Mouse (Mus musculus) MEL (cell line): ENCODE results near the gene Gpr89. TPM values are rescaled to one million over a fixed set of nuclear protein-coding genes. Genes with fewer than 3 reads are reported as not detected.

Experiments
- DNase-seq: peaks from one replicate; pipeline ENCODE4 v3.0.0; 2011; ENCODE audit warnings: low read depth, low spot score
- H3K27ac ChIP-seq: 2 replicates; pipeline ENCODE4 v1.5.1; 2012; ENCODE audit warnings: low read depth, mild to moderate bottlenecking, control low read depth, low read length, moderate library complexity; ENCODE audit not compliant: control insufficient read depth
- H3K27me3 ChIP-seq, 2 experiments: fragments of 150-350 bp in 1 of 2; sonication (generic) in 1 of 2; 2 replicates each; pipeline ENCODE4 v1.6.1; 2012; ENCODE audit warnings: low read length in 2 of 2, mild to moderate bottlenecking in 2 of 2, improper control_type of control experiment in 1 of 2, moderate library complexity in 1 of 2; ENCODE audit not compliant: insufficient read depth in 2 of 2, control insufficient read depth in 1 of 2
- H3K36me3 ChIP-seq, 2 experiments: 2 replicates each; pipeline ENCODE4 v1.6.1; 2012 to 2014; ENCODE audit warnings: low read length in 2 of 2, improper control_type of control experiment in 1 of 2, inconsistent platforms in 1 of 2, mild to moderate bottlenecking in 1 of 2; ENCODE audit not compliant: insufficient read depth in 2 of 2, control insufficient read depth in 1 of 2
- H3K4me1 ChIP-seq, 2 experiments: fragments of 150-350 bp in 1 of 2; sonication (generic) in 1 of 2; 2 replicates each; pipeline ENCODE4 v1.6.1; 2012; ENCODE audit warnings: low read length in 2 of 2, improper control_type of control experiment in 1 of 2, mild to moderate bottlenecking in 1 of 2; ENCODE audit not compliant: insufficient read depth in 2 of 2, control insufficient read depth in 1 of 2
- H3K4me3 ChIP-seq, 2 experiments: fragments of 150-350 bp in 1 of 2; sonication (generic) in 1 of 2; 2 replicates each; pipeline ENCODE4 v1.5.1; 2012; ENCODE audit warnings: low read depth in 2 of 2, low read length in 2 of 2, mild to moderate bottlenecking in 2 of 2, moderate library complexity in 2 of 2, control low read depth in 1 of 2, improper control_type of control experiment in 1 of 2; ENCODE audit not compliant: control insufficient read depth in 1 of 2, insufficient read depth in 1 of 2
- H3K79me2 ChIP-seq: 2 replicates; pipeline ENCODE4 v1.6.1; 2012; ENCODE audit warnings: mild to moderate bottlenecking, low read length, moderate library complexity; ENCODE audit not compliant: control insufficient read depth, poor library complexity, insufficient read depth
- H3K9ac ChIP-seq: 2 replicates; pipeline ENCODE4 v1.6.1; 2012; ENCODE audit warnings: low read depth, mild to moderate bottlenecking, control low read depth, low read length, moderate library complexity; ENCODE audit not compliant: control insufficient read depth, poor library complexity, severe bottlenecking
- H3K9me3 ChIP-seq: fragments of 150-350 bp; sonication (generic); replicated peaks from 2 replicates; pipeline ENCODE4 v1.6.1; 2012; ENCODE audit warnings: mild to moderate bottlenecking, low read length, improper control_type of control experiment, moderate library complexity; ENCODE audit not compliant: insufficient read depth
- CHD1 ChIP-seq: IDR thresholded peaks from 2 replicates; pipeline ENCODE4 v1.6.1; 2012; ENCODE audit warnings: low read depth, mild to moderate bottlenecking, inconsistent platforms, low read length, improper control_type of control experiment
- CHD2 ChIP-seq: IDR thresholded peaks from 2 replicates; pipeline ENCODE4 v1.6.1; 2011; ENCODE audit warnings: low read length, improper control_type of control experiment
- ELF1 ChIP-seq: IDR thresholded peaks from 2 replicates; pipeline ENCODE4 v1.6.1; 2014; ENCODE audit warnings: low read depth, mild to moderate bottlenecking, inconsistent platforms, low read length, improper control_type of control experiment, moderate library complexity
- ETS1 ChIP-seq: IDR thresholded peaks from 2 replicates; pipeline ENCODE4 v1.6.1; 2012; ENCODE audit warnings: low read depth, mild to moderate bottlenecking, inconsistent platforms, low read length, improper control_type of control experiment, moderate library complexity
- HCFC1 ChIP-seq: IDR thresholded peaks from 2 replicates; pipeline ENCODE4 v1.6.1; 2012; ENCODE audit warnings: low read depth, mild to moderate bottlenecking, inconsistent platforms, low read length, improper control_type of control experiment, moderate library complexity
- KAT2A ChIP-seq: conservative IDR thresholded peaks from 2 replicates; pipeline ENCODE4 v1.6.1; 2012; ENCODE audit warnings: low read depth, low read length, improper control_type of control experiment, inconsistent platforms
- MAFK ChIP-seq: IDR thresholded peaks from 2 replicates; pipeline ENCODE4 v1.6.1; 2011; ENCODE audit warnings: low read depth, mild to moderate bottlenecking, low read length, improper control_type of control experiment, borderline replicate concordance
- MAZ ChIP-seq: IDR thresholded peaks from 2 replicates; pipeline ENCODE4 v1.6.1; 2012; ENCODE audit warnings: low read depth, mild to moderate bottlenecking, inconsistent platforms, low read length, improper control_type of control experiment
- MYC ChIP-seq: IDR thresholded peaks from 2 replicates; pipeline ENCODE4 v1.6.1; 2011; ENCODE audit warnings: low read depth, mild to moderate bottlenecking, low read length, improper control_type of control experiment, moderate library complexity
- NRF1 ChIP-seq: IDR thresholded peaks from 2 replicates; pipeline ENCODE4 v1.6.1; 2014; ENCODE audit warnings: low read depth, mild to moderate bottlenecking, inconsistent platforms, low read length, improper control_type of control experiment, moderate library complexity; ENCODE audit not compliant: poor library complexity, insufficient read depth, severe bottlenecking
- POLR2A ChIP-seq, 2 experiments: IDR thresholded peaks; 2 replicates each; pipeline ENCODE4 v1.6.1; 2011 to 2012; ENCODE audit warnings: low read length in 2 of 2, mild to moderate bottlenecking in 2 of 2, control low read depth in 1 of 2, improper control_type of control experiment in 1 of 2, low read depth in 1 of 2, moderate library complexity in 1 of 2; ENCODE audit not compliant: control insufficient read depth in 1 of 2, insufficient read depth in 1 of 2, poor library complexity in 1 of 2
- TBP ChIP-seq: IDR thresholded peaks from 2 replicates; pipeline ENCODE4 v1.8.0; 2011; ENCODE audit warnings: low read depth, low read length, improper control_type of control experiment
- TCF12 ChIP-seq: IDR thresholded peaks from 2 replicates; pipeline ENCODE4 v1.6.1; 2014; ENCODE audit warnings: low read depth, mild to moderate bottlenecking, inconsistent platforms, low read length, improper control_type of control experiment, moderate library complexity
- UBTF ChIP-seq: IDR thresholded peaks from 2 replicates; pipeline ENCODE4 v1.6.1; 2012; ENCODE audit warnings: low read depth, mild to moderate bottlenecking, inconsistent platforms, low read length, improper control_type of control experiment, moderate library complexity, borderline replicate concordance; ENCODE audit not compliant: insufficient read depth
- USF1 ChIP-seq: IDR thresholded peaks from 2 replicates; pipeline ENCODE4 v1.6.1; 2014; ENCODE audit warnings: low read depth, mild to moderate bottlenecking, inconsistent platforms, low read length, improper control_type of control experiment, moderate library complexity
- USF2 ChIP-seq, 2 experiments: IDR thresholded peaks; 2 replicates each; pipeline ENCODE4 v1.6.1; 2011 to 2012; ENCODE audit warnings: improper control_type of control experiment in 2 of 2, low read length in 2 of 2, borderline replicate concordance in 1 of 2, inconsistent platforms in 1 of 2, low read depth in 1 of 2, mild to moderate bottlenecking in 1 of 2; ENCODE audit not compliant: insufficient read depth in 1 of 2
- ZNF384 ChIP-seq: IDR thresholded peaks from 2 replicates; pipeline ENCODE4 v1.6.1; 2012; ENCODE audit warnings: low read depth, mild to moderate bottlenecking, inconsistent platforms, low read length, improper control_type of control experiment
- polyA plus RNA-seq, 2 experiments: library from polyadenylated mRNA; stranded (reverse) in 1 of 2; unstranded in 1 of 2; fragments of >175 nt in 1 of 2; fragments of >200 nt in 1 of 2; gene quantifications; 2 replicates each; pipeline versions ENCODE4 v1.2.1 to v1.2.4; 2012; ENCODE audit warnings: low replicate concordance in 2 of 2, low read depth in 1 of 2; ENCODE audit not compliant: insufficient read length in 2 of 2, insufficient read depth in 1 of 2, missing spikeins in 1 of 2
- total RNA-seq: library from RNA; depleted of rRNA; stranded (reverse); fragments of 300-350 nt; gene quantifications from 2 replicates; pipeline ENCODE4 v1.2.3, GENCODE M21; 2012

Gene Gpr89
- total and polyA plus RNA-seq, 3 experiments = 56.7 to 69.9 TPM; not detected in 1

DNA sequence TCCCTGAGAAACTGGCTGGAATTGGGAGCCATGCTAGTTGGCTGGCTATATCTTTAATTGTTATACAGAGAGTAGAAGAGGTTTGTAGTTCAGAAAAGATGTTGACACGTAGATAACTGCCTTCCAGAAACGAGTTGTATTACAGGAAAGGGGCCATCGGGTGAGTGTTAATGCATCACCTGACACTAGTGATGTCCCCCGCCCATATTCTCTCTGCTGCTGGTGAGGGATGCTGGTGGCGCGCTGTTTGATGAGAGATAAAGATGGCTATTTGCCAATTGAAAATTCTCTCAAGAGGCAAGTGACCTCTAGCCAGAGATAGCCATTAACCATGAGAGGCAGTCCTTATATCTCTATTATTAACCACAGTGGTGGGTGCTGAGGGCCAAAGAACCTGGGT is 52.6 kb downstream of the Gpr89 start:
- H3K36me3 ChIP-seq = no peaks in the 10 kb centered on the region
- H3K9ac ChIP-seq = no peak overlapping the region
- H3K27ac ChIP-seq = no peak overlapping the region
- no peak overlapping the region for H3K4me3 ChIP-seq
- peaks cover 0 to 3% of the 10 kb centered on the region in 2 experiments; a peak in 1 of 4 replicates for H3K27me3 ChIP-seq
- H3K4me1 ChIP-seq = 0 out of 4 replicates have a peak, but pooled peaks cover 0 to 4% of the 10 kb centered on the region in 2 experiments
- H3K9me3 ChIP-seq = no peaks in the 10 kb centered on the region
- H3K79me2 ChIP-seq = no peaks in the 10 kb centered on the region
- DNase-seq = peak; percentile 34
- TF ChIP-seq USF1 (peak; percentile 51; the same call in 1 of the 2 replicates), MYC (no peak)

DNA sequence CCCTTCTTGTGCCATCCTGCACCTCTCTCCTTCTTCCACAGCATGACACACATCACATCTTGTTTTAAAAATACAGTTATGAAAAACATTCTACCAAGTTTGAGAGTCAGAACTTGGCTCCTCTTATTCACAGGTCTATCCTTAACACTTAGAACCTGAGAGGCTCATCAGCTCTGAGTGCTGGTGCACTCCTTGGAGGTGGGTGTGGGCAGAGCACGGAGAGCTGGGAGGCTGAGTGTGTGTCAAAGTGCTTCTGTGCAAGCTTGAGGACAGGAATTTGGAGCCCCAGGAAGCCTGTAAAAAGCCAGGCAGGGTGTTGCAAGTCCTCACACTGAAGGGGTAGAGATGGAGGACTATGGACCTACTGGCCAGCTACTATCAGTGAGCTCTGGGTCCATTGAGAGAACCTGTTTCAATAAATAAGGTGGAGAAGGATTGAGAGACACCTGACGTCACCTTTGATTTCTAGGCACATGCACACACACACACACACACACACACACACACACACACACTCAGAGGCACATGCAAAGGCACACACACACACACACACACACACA is 55.9 kb downstream of the Gpr89 start:
- H3K4me1 ChIP-seq = no peaks in the 10 kb centered on the region
- no peaks in the 10 kb centered on the region for H3K79me2 ChIP-seq
- no peaks in the 10 kb centered on the region for H3K36me3 ChIP-seq
- no peak for TF ChIP-seq NRF1
- no peak for TF ChIP-seq KAT2A
- no peak for TF ChIP-seq CHD2
- TF ChIP-seq MAFK = no peak
- no peak for TF ChIP-seq ZNF384
- no peak for TF ChIP-seq TBP
- TF ChIP-seq MAZ = no peak
- TF ChIP-seq HCFC1 = no peak
- no peak for TF ChIP-seq ELF1
- no peak for TF ChIP-seq UBTF
- TF ChIP-seq CHD1 = no peak
- TF ChIP-seq ETS1 = no peak
- TF ChIP-seq TCF12 = no peak
- no peak for TF ChIP-seq USF2 (IDR thresholded peaks at IDR 0.05; ENCODE audit: borderline replicate concordance in 1 of 2, insufficient read depth in 1 of 2, low read depth in 1 of 2, low read length in 2 of 2)
- TF ChIP-seq POLR2A (IDR thresholded peaks at IDR 0.05; ENCODE audit: control insufficient read depth in 1 of 2, insufficient read depth in 1 of 2, low read depth in 1 of 2, low read length in 2 of 2, poor library complexity in 1 of 2) = no peak
- no peaks in the 10 kb centered on the region for H3K9me3 ChIP-seq
- H3K27me3 ChIP-seq = peaks cover 0 to 3% of the 10 kb centered on the region in 2 experiments; a peak in 2 of 4 replicates
- H3K9ac ChIP-seq = no peak overlapping the region
- no peak overlapping the region for H3K4me3 ChIP-seq
- no peak overlapping the region for H3K27ac ChIP-seq
- DNase-seq = no peak
